Mouse (Mus musculus) heart, postnatal 4 days (tissue): ENCODE data around the gene Tbata. TPM values are rescaled to one million over a fixed set of nuclear protein-coding genes. Genes with fewer than 3 reads are reported as not detected.

Experiments
- DNase-seq: peaks from one replicate; pipeline ENCODE4 v3.0.0; 2021
- total RNA-seq, 2 experiments: library from RNA; stranded (reverse); gene quantifications; 2 replicates each; pipeline ENCODE4 v1.2.3; 2021

Gene Tbata
- total RNA-seq, 2 experiments from 2014 or later: not detected

DNA sequence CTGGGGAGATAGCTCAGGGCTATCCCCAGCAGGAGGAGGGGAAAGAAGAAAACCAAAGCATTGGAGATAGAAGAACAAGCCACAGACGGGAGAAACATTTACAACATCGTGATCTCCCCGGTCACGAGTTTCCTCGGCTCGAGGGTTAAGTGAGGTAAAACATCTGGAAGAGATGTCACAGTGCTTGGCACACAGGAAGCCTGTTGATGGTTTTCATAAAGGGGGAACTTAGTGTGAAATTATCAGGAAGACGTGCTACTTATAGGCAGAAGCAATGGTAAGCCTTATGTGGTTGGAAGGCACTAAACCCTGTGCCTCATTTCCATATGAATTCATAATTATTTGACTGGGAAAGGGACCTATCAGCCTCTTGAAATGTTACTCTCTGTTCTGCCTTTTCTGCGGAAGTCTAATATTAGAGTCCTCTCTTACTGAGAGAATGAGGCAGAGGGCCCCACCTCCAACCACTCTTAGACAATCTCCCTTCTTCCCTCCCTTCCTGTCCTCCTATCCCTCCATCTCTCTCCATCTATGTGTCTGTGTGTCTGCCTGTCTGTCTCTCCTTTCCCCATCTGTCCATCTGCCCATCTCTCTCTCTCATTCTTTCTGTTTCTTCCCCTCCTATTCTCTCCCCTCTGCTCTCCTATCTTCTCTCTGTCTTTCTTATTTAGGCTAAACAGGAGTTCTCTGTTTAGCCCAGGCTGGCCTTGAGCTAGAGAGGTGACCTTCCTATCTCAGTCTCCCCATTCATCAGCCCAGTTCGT lies 4.2 kb upstream of the Tbata start:
- no peak for DNase-seq

DNA sequence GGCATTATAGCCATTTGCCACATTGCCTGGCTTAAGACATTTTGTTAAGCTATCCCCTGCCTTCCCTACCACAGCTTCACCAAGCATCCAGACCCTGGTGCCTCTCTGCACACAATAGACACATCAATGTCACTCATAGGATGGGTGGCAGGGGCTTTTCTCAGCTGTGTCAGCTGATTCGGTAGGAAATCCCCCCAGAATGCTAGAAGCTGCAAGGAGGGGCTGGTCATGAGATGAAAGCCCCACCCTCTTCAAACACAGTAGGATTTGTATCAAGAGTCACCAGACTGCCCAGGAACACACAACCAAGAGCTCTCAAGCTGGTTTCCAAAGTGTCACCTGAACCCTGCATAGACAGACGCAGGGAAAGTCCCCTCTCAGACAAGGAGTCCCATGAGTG lies 3.4 kb upstream of the Tbata start:
- no peak for DNase-seq

DNA sequence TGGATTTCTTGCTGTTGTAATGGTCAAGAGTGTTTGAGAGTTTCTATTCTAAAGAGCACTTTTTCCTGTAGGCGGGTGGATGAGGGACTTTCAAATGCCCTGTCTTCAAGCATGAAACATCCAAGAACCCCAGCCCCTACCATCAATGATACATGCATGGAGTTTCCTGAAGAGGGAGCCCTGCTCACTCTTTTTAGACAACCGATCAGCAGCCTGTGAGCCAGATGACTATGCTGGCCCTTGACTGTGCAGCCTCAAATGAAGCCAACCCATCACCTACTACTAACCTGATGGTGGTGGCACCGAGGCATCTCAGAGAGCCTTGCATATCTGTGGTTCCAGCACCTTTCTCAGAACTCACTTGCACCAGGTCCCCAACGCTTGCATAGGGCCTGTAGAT lies 742 bp downstream of the Tbata start:
- no peak for DNase-seq

DNA sequence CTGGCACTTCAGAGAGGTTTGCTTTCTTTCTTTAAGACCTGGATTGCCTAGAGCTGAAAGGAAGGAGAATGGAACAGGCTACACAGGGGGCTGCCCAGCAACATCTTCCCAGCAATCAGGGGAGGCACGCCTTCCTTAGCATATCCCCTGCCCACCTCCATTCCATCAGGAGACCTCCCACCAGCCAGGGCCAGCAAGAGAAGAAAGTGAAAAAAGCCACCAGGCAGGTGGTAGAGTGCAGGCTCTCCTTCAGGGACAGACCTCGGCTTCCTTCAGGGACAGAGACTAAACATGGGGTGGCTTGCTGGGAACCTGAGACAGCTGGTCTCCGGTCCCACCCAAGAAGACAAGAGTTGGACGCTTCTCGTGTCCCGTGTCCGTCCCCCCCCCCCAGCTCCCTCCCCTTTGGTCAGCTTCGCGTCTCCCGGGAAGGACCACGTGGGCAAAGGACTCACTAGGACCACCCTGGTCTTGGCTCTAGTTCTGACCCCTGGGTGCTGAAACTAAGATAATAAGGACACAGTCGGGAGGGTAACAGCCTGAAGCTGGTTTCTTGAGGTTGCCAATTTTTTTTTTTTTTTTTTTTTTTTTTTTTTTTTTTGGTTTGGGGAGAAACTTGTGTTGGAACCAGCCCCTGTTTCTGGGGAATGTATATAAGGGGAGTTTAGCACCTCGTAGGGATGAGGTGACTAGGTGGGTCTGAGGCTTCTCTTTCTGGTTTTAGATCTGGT lies 3.1 kb downstream of the Tbata start:
- DNase-seq: no peak

DNA sequence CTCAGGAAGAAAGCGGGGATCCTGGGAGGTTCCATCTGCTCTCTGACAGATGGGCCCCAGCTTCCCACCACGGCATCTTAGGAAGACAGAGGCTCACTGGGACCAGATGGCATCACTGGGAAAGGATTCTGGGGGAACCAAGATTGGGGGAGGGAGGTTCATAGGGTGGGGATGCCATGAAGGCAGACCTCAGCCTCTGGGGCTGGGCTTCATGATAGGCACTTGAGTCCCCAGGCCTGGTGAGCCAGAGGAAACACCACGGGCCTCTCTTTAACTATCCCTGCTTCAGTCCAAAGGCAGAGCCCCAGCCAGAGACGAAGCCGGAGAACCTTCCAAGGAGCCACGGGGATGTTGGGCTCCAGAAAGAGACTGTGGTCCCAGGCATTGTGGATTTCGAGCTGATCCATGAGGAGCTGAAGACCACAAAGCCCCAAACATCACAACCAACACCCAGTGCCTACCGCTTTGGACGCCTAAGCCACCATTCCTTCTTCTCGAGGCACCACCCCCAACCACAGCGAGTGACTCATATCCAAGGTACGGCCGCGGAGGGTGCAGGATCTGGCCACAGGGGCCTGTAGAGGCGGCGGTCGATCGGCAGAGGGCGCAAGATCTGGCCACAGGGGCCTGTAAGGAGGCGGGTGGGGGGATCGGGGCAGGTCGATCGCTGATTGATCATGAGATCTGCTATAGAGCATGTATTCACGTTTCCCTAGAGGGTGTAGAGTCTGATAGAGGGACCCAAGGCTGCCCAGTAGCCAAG lies 3.9 kb downstream of the Tbata start:
- DNase-seq: peak; percentile 43

DNA sequence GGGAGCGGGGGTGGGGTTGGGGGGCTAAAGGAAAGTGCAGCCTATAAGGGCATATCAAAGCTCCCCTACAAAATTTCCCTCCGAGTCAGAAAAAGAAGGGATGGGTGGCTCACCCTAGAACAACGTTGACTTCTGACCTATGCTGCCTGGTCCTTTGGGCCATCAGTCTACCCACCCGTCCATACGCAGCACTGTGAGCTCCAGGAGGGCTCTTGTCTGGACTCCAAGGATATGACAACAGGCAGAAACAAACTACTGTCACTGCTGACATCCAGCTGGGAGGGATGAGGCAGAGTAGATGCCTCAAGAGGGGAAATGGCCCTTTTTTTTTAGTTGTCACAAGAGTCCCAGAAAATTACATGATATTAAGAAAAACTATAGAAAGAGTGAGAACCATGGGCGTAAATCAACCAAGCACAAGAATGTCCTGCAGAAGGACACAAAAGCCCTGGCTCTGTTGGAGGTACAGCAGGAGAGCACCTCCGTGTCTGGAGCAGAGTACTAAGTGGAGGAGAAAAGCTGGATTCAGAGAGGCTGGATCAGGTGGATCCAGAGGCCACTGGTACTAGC lies 4.6 kb downstream of the Tbata start:
- no peak for DNase-seq

DNA sequence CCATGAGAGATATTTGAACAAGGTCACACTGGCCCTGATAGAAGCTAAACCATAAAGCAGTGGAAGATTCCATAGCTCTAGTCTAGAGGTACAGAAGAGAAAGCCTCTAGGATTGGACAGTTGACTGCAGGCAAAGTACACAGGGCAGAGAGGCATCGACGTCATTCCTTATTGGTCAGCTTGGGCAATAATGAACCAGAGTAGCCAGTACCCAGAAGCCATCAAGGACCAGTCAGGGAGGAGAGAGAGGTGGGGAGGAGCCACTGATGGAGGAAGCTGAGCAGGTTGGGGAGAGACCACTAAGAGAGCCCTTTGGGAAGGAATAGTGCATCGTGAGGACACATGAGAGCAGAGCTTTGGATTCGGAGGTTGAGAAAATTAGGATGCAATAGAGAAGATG lies 6.0 kb downstream of the Tbata start:
- DNase-seq: no peak

DNA sequence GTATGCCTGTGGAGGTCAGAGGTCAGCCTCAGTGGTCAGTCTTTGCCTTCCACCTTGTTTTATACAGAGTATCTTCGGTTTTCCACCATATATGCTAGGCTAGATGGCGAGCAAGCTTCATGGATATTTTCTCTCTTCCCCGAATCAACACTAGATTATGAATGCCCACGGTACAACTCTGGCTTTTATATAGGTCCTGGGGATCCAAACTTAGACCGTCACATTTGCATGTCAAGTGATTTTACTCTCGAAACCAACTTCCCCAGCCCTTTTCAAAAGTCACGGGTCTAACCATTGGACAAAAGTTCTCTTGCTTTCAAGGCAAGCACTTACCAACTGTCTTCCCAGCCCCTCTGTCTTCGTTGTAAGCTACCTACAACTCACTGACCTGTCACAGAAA lies 6.9 kb downstream of the Tbata start:
- DNase-seq: no peak

DNA sequence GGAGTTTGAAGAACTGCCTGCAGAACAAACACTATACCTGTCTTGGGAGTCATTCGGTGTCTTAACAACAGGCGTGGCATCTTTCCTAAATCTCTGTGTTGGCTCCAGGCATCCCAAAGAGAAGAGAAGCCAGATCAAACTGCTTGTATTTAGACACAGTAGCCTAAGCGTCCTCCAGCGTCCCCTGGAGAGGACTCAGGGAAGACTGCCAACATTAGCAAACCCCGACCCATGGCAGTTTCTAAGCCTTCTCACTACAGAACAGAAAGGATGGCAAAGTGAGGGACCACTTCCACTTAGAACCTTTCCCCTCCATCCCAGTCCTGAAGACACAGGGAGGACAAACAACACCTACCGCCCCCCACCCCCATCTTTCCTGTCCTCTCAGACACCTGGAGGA lies 8.2 kb downstream of the Tbata start:
- DNase-seq: no peak

DNA sequence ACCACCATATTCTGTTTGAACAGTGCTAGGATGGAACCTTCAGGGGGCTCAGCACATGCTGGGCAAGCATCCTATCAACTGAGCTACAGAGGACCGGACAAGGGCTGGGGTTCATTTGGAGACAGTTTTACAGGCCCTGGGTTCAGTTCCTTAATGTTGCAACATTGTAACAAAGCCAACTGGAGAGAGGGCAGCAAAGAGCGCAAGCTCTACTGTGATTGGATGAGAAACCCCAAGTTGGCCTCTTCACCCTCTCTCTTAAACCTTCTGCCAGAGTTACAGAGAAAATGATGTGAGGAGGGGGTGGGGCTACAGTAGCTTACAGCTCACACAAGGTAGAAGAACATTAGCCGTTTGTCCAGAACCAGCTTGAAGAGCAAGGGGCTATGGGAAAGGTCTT lies 15.2 kb downstream of the Tbata start:
- DNase-seq: no peak

DNA sequence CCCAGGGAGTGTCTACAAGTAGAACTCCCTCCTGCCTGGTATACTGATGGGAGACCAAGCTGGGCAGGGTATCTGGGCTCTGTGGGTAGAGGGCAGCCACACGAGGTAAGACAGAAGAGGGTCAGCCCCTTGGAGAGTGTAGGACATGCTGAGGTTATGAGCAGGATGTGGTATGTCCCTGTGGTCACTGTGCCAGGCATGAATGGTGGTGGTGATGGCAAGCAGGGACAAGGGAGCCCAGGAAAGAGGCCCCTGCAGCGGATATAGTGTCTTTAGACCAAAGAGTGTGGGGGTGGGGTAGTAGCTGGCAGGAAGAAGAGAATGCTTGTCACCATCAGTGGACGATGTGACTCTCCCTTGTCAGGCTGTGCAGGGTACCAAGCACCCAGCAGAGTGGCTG lies 16.3 kb downstream of the Tbata start:
- DNase-seq: no peak

DNA sequence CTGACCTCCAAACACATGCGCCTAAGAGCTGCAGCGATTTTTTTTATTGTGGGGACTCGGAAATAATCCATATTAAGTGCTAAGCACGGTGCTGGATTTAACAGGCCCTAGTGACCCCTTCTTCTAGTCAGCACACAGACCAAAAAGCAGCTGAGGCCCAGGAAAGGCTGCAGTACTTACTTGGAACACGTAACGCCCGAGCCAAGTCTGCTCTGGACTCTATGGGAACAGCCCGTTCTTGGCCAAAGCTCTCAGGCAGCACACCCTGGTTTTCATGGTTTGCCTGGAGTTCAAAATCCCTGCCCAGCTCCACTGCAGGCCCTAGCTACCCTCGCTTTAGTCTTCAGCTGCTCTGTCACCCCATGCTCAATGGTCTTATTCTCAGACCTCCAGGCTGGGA lies 22.9 kb downstream of the Tbata start:
- no peak for DNase-seq

DNA sequence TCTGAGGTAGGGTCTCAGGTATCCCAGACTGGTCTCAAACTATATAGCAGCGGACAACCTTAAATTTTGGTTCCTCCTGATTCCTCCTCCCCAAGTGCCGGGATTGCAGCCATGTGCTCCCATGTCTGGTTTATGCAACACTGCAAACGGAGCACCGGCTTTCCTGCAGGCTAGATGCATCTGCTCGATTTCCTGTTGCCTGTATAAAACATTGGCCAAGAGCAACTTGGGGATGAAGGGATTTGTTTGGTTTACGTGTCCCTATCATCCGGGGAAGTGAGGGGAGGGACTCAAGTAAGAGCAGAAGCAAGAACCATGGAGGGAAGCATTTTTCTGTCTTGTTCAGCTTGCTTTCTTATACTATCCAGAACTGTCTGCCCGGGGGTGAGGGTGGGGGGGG lies 23.5 kb downstream of the Tbata start:
- no peak for DNase-seq

DNA sequence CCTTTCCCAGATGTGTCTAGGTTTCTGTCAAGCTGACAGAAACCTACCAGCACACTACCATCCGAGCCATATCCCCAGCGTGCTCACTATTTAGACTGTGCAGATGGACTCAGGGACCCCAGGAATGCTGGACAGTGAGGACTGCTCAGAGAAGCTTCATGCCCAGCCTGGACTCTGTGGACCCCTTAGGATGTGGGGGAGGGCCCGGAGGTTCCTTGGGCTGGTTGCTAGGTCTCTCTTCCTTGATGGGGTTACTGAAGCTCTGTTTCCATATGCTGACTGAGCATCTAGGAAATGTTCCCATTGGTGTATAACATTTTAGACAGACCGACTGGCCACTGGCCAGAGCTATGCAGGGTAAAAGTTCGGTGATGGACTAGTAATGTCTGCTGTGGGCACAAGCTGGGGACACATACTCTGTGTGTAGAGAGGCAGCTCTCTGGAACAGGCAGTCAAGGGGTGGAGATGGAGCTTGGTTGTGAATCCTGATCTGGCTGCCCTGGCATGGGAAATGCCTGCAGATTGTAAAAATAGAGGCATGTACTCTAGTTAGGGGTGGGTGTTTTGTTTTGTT lies 24.1 kb downstream of the Tbata start:
- DNase-seq: no peak

DNA sequence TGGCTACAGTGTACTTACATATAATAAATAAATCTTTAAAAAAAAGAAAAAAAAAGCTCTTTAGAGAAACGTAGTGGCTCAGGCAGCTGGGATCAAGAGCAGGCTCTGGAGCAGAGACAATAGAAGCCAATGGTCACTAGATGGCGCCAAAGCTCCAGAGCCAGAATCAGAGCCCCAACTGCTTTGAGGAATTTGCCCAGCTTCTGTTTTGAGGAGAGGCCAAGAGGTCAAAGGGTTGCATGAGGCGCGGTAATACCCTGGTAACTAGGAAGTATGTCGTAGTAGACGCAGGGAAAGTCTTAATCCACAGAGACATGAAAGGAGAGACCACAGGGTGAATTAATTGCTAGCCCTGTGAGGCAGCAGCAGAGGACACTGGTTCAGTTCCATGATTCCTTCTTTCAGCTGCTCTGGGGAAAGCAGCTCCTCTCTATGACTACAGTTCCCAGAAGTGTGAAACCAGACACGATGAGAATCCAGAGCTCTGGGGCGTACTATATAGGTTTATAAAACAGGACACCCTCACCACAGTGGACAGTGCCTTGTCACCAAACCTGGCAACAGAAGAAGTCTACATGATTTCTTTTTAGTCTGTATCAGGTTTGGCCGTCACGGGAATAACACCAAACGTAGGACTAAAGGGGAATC lies 27.9 kb downstream of the Tbata start:
- DNase-seq: peak; percentile 82

DNA sequence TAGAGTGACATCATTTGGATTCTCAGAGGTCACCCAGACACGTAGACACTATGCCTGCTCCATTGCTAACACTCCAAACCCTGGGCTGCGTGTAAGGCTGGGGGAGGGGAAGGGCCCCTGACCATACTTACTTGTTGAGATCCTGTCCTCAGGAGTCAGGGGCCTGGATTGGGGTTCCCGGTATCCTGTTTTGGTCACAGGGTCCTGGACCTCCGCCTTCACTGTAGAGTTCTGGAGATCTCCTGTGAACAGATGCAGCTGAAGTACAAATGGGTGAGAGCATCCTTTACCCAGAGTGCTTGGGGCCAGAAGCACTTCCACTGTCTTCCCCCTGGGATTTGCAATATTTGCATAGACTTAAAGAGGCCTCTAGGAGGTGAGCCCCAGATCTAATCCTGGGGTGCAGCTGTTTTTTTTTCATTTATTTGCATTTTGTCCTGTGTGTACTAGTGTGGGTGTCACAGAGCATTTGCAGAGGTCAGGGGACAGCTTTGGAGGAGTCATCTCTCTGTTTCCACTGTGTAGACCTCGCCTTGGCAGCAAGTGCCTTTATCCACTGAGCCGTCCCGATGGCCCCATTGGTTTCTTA lies 28.6 kb downstream of the Tbata start:
- no peak for DNase-seq

DNA sequence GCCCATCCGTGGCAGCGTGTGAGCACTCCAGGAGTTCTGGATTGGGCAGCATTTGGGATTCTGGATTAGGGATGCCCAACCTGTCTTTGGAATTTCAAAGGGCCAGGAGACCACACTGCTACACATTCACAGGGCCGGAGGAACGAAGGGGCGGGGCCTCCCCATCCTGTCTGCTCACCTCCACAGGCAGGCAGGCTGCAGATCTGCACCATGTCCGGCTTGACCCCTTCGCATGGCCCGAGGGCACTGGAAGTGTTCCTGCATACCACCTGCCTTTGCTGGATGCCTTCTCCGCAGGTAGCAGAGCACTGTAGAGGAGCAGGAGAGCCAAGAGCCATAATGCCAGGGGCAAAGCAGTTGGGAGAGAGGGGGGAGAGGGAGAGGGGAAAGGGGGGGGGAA lies 29.2 kb downstream of the Tbata start:
- DNase-seq: no peak

DNA sequence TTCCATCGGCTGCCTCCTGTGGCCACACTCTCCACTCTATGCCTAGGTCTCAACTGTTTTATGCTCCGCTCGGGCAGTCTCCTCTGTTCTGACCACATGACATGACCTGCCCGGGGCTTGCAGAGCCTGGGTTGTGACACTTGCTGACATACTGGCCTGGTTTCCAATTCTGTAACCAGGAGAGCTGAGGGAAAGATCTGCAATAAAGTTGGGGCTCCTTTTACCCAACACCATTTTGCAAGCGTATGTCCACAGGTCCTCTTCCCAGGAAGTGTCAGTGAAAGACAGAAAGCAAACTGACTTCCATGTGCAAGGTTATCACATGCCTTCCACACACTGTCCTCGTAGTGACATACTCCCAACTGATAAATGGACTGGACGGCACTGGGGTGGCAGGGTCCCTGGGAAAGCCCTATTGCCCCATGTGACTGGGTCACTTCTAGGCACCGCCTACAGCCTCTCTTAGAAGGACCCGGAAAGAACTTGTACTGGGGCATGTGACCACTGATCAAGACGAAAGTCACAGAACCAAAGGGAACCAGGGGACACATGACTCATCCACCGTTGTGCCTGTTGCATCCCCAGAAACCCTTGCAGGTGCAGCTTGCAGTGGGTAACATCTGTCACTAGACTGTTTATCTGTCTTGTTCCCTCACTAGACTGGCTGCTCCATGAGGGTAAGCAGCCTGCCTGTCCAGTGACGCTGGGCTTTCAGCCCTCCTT lies 30.0 kb downstream of the Tbata start:
- no peak for DNase-seq

DNA sequence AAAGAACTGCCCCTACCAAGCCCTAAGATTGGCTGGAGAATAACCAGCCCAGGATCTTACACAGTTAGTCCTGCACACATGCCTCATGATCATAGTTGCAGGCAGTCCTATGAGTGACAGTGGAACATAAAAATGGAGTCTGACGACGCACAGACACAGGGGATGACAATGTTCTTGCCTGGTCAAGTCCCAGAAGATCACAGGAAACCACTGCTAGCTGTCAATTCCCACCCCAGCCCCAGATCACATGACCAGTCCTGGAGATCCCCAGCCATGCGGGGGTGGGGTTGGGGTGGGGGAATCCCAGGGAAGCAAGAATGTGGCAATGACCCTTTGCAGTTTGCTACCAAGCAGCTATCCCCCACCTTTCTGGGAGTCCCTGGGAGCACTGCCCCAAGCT lies 32.2 kb downstream of the Tbata start:
- no peak for DNase-seq

DNA sequence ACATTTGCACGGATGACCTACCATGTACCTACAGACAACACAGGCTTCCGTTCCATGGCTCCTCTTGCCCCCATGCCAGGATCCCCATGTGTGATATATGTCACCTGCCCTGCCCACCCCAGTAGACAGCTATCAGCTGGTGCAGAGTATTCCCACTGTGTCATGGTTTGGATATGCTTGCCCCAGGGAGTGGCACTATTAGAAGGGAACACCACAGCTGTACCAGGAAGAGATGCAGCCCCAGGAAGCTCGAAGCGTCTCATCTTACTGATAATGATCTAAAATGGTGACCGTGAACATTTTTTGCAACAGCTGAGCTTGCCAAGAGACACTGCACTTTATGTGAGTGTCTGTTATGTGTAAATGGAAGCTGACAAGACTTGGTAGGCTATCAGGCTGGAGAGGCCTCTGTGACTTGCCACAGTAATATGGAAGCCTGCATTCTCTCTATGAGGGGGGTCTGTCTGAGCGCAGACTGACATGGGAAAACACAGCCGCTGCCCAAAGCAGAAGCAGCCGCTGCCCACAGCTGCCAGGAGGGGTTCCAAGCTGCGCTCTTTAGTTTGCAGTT lies 36.4 kb downstream of the Tbata start:
- no peak for DNase-seq

DNA sequence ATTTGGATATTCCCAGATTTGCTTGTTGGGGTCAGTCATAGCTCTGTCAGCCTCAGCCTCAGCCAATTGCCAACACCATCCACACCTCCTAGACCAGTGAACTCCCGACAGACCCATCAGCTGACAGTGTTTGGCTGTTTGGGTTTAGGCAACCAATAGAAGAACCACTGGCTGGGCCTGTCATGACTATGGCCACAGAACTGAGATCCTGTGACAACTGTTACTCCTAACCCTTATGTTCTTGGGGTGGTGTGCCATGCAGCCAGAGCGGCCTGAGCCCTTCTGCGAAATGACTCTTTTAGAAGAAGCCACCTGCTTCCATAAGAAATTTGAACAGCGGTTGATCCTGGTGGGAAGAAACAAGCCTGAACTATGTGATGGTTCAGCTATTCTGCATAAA lies 39.4 kb downstream of the Tbata start:
- no peak for DNase-seq
